Mouse (Mus musculus): ENCODE data around the gene Dalrd3. TPM values are rescaled to one million over a fixed set of nuclear protein-coding genes. Genes with fewer than 3 reads are reported as not detected.

The Dalrd3 gene
- 39.5 and 54.8 TPM in 2 replicates for total RNA-seq (2017)

GRCm38 (mm10) chr9:108569381-108570206 lies at the start of gene Dalrd3:
Gene Dalrd3 (plus strand): TSS chr9:108569886.
- ATAC-seq (replicated peaks in 1 of 2; ENCODE audit: insufficient read depth in 1 of 2, low FRiP score in 2 of 2, low TSS enrichment in 1 of 2, low read depth in 1 of 2, poor library complexity in 2 of 2, severe bottlenecking in 2 of 2), result peak; percentile 22 to 34

GRCm38 (mm10) chr9:108521604-108522003 lies 48.1 kb upstream of the Dalrd3 start:
- ATAC-seq (replicated peaks in 1 of 2; ENCODE audit: insufficient read depth in 1 of 2, low FRiP score in 2 of 2, low TSS enrichment in 1 of 2, low read depth in 1 of 2, poor library complexity in 2 of 2, severe bottlenecking in 2 of 2), result no peak

DNA sequence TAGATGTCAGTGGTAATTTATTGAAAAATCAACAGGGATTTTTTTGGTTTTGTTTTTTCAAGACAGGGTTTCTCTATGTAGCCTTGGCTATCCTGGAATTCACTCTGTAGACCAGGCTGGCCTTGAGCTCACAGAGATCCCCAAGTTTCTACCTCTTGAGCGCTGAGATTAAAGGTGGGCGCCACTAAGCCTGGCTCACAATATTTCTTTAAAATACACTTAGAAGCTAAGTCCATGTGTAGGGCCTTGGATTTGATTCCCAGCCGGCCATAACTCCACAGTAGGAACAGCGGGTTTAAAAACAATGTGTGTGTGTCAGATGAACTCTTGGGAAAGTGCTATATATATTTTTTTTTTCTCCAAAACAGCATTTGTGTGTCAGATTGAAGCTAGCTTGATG lies 46.3 kb upstream of the Dalrd3 start:
- no peak for ATAC-seq (replicated peaks in 1 of 2; ENCODE audit: insufficient read depth in 1 of 2, low FRiP score in 2 of 2, low TSS enrichment in 1 of 2, low read depth in 1 of 2, poor library complexity in 2 of 2, severe bottlenecking in 2 of 2)

- ATAC-seq (replicated peaks in 1 of 2; ENCODE audit: insufficient read depth in 1 of 2, low FRiP score in 2 of 2, low TSS enrichment in 1 of 2, low read depth in 1 of 2, poor library complexity in 2 of 2, severe bottlenecking in 2 of 2), result no peak
Observed at GRCm38 (mm10) chr9:108525400-108525799, 44.3 kb upstream of the Dalrd3 start.

GRCm38 (mm10) chr9:108530954-108531353 lies 38.7 kb upstream of the Dalrd3 start:
- no peak for ATAC-seq (replicated peaks in 1 of 2; ENCODE audit: insufficient read depth in 1 of 2, low FRiP score in 2 of 2, low TSS enrichment in 1 of 2, low read depth in 1 of 2, poor library complexity in 2 of 2, severe bottlenecking in 2 of 2)

GRCm38 (mm10) chr9:108531496-108531895 lies 38.2 kb upstream of the Dalrd3 start:
- no peak for ATAC-seq (replicated peaks in 1 of 2; ENCODE audit: insufficient read depth in 1 of 2, low FRiP score in 2 of 2, low TSS enrichment in 1 of 2, low read depth in 1 of 2, poor library complexity in 2 of 2, severe bottlenecking in 2 of 2)

DNA sequence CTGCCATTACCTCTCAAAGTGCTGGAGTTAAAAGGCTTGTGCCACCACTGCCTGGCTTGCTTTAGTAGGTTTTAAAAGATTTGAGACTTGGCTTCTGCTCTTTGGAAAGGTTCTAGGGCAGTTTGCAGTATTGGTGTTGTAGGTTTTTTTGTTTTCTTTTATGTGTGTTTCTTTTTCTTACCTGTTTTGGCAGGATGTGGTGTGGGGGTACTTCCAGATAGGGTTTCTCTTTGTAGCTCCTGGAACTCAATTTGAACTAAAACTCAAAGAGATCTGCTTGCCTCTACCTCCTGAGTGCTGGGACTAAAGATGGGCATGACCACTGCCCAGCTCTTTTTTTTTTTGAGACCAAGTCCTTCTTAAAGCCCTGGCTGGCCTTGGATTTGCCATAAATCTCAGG lies 28.8 kb upstream of the Dalrd3 start:
- no peak for ATAC-seq (replicated peaks in 1 of 2; ENCODE audit: insufficient read depth in 1 of 2, low FRiP score in 2 of 2, low TSS enrichment in 1 of 2, low read depth in 1 of 2, poor library complexity in 2 of 2, severe bottlenecking in 2 of 2)

GRCm38 (mm10) chr9:108545986-108546385 lies 23.7 kb upstream of the Dalrd3 start:
- no peak for ATAC-seq (replicated peaks in 1 of 2; ENCODE audit: insufficient read depth in 1 of 2, low FRiP score in 2 of 2, low TSS enrichment in 1 of 2, low read depth in 1 of 2, poor library complexity in 2 of 2, severe bottlenecking in 2 of 2)

DNA sequence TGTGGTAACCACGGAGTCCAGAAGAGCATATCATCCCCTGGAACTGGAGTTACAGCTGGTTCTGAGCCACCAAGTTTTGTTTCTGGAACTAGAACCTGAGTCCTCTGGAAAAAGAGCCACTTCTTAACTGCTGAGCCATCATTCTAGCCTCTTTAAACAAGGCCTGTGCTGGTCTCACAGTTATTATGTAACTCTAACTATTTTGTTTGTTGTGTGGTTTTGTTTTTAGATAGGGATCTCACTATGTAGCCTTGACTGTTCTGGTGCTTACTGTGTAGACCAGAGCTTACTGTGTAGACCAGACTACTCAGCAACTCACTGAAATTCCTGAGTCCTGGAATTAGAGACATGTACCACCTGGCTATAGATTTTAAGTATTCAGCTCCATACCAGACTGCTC lies 22.8 kb upstream of the Dalrd3 start:
- ATAC-seq (replicated peaks in 1 of 2; ENCODE audit: insufficient read depth in 1 of 2, low FRiP score in 2 of 2, low TSS enrichment in 1 of 2, low read depth in 1 of 2, poor library complexity in 2 of 2, severe bottlenecking in 2 of 2), result no peak

GRCm38 (mm10) chr9:108559169-108559568 lies 10.5 kb upstream of the Dalrd3 start:
- no peak for ATAC-seq (replicated peaks in 1 of 2; ENCODE audit: insufficient read depth in 1 of 2, low FRiP score in 2 of 2, low TSS enrichment in 1 of 2, low read depth in 1 of 2, poor library complexity in 2 of 2, severe bottlenecking in 2 of 2)

DNA sequence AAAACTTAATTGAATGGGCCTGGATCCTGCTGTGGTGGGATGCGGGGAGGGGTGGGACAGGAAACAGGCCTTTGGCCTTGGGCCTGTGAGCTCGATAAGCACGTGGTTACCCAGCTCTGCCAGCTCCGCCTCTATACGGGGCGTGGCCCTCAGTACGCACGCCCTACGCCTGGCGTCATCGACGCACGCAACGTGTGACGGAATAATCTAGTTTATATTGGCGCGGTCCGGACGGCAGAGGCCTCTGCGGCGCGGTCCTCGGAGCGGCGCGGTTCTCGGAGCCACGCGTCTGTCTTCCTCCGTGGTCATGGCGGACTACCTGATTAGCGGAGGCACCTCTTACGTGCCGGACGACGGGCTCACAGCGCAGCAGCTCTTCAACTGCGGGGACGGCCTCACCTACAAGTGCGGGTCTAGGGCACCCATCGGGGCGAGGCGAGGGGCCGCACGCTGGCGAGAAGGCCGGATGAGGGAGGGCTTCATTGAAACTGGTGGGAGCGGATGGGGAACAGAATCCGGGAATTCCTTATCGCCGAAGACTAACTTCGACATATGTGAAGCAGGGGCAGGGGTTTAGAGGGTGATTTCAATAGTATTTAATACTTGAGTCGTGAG lies 9.4 kb upstream of the Dalrd3 start, which contains the start of gene Impdh2:
Gene Impdh2, plus strand, starts transcription at position 60 of the 615 bp plus-strand sequence.
- peak; percentile 98 to 99 for ATAC-seq (replicated peaks in 1 of 2; ENCODE audit: insufficient read depth in 1 of 2, low FRiP score in 2 of 2, low TSS enrichment in 1 of 2, low read depth in 1 of 2, poor library complexity in 2 of 2, severe bottlenecking in 2 of 2)

- ATAC-seq (replicated peaks in 1 of 2; ENCODE audit: insufficient read depth in 1 of 2, low FRiP score in 2 of 2, low TSS enrichment in 1 of 2, low read depth in 1 of 2, poor library complexity in 2 of 2, severe bottlenecking in 2 of 2), result no peak
Observed at GRCm38 (mm10) chr9:108563671-108564070, 6.0 kb upstream of the Dalrd3 start.

DNA sequence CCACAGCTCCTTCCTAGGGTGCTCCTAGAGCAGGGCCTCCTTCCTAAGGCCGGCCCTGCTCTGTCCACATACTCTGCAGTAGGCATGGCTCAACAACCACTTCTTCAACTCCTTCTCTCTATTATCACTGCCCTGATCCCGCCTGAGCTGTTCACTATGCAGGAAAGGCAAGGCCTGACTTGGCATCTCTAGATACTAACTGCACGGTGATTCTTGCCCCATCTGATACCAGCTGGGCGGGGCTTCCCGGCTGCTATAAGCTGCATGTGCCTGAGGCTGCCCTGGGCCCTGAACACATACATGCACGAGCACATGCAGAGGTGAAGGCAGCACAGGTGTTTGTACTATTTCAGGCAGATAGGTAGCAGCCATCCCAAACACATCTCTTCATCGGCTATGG lies 5.6 kb upstream of the Dalrd3 start:
- ATAC-seq (replicated peaks in 1 of 2; ENCODE audit: insufficient read depth in 1 of 2, low FRiP score in 2 of 2, low TSS enrichment in 1 of 2, low read depth in 1 of 2, poor library complexity in 2 of 2, severe bottlenecking in 2 of 2), result no peak

- ATAC-seq (replicated peaks in 1 of 2; ENCODE audit: insufficient read depth in 1 of 2, low FRiP score in 2 of 2, low TSS enrichment in 1 of 2, low read depth in 1 of 2, poor library complexity in 2 of 2, severe bottlenecking in 2 of 2), result peak in 1 of 2 experiments; percentile 0; a peak in 1 of 4 replicates
Observed at GRCm38 (mm10) chr9:108565881-108566814, 3.5 kb upstream of the Dalrd3 start.

DNA sequence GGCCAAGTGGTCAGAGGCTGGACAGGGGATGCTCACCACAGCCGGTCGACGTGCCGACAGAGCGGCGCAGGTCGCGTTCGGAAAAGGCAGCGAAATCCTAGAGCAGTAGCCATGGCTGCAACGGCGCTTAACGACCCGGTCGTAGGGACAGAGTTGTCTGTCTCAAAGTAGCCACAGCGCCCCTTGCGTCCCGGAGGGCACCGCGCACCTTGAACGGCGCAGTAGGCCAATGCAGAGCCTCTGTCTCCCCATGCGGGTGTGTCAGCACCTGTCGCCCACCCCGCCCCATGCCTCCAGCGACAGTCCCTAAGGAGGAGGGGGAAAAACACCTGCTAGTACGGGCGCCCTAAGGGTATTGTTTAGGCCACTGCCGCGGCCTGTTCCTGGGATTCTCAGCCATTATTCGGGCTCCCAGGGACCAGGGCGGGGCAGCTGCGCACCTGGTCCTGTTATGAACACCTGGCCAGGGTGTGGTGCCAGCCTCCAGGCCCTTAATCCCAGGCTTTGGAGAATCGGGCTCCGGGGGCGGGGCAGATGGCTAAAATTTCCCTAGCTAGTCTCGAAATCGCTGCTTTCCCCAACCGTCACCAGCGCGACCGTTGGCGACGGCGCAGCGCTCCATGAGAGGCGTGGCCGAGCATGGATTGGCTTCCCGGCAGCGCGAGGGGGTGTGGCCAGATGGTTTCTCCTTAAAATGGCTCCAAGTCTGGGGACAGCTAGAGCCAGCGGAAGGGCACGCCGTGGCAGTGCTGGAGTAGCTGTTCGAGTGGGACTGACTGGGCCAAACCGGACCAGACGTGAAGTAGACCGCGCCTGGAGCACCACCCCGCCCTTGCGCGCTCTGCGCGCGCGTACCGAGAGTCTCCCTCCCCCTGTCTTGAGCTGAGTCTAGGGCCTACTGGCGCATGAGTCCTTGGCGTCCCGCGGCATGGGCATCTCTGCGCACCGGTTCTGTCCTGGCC lies 2.6 kb upstream of the Dalrd3 start, which contains the start of gene Ndufaf3:
Gene Ndufaf3, minus strand, starts transcription at position 620 of the 962 bp plus-strand sequence.
- peak; percentile 74 to 75 for ATAC-seq (replicated peaks in 1 of 2; ENCODE audit: insufficient read depth in 1 of 2, low FRiP score in 2 of 2, low TSS enrichment in 1 of 2, low read depth in 1 of 2, poor library complexity in 2 of 2, severe bottlenecking in 2 of 2)

- no peak for ATAC-seq (replicated peaks in 1 of 2; ENCODE audit: insufficient read depth in 1 of 2, low FRiP score in 2 of 2, low TSS enrichment in 1 of 2, low read depth in 1 of 2, poor library complexity in 2 of 2, severe bottlenecking in 2 of 2)
Observed at GRCm38 (mm10) chr9:108567931-108568419, 1.7 kb upstream of the Dalrd3 start.
